Mouse (Mus musculus) heart, embryonic 12.5 days (tissue): ENCODE results near the gene Kcnk18. TPM values are rescaled to one million over a fixed set of nuclear protein-coding genes. Genes with fewer than 3 reads are reported as not detected.

Source experiments
- polyA plus RNA-seq: library from polyadenylated mRNA; unstranded; fragments of >200 nt; fragmentation: Nextera tagmentation; extraction: Ambion mirVana; gene quantifications from 2 replicates; pipeline ENCODE4 v1.2.1, GENCODE M21; 2016

Gene Kcnk18
- polyA plus RNA-seq, 1 experiment from 2014 or later: not detected

Other genes with a start within 250 kb of the Kcnk18 start
- gene Shtn1, start 143.1 kb upstream of the Kcnk18 start, polyA plus RNA-seq: 0.41 and 0.95 TPM in 2 replicates
- gene Vax1, start 49.2 kb upstream of the Kcnk18 start, polyA plus RNA-seq: not detected in 2 replicates
- 11.2 and 12.0 TPM in 2 replicates for gene Slc18a2, start 41.7 kb downstream of the Kcnk18 start, polyA plus RNA-seq
- gene Rps12-ps3, start 103.1 kb downstream of the Kcnk18 start, polyA plus RNA-seq: 6.0 TPM in 1 of 2 replicates, not detected in the other
- gene Pdzd8, start 126.6 kb downstream of the Kcnk18 start, polyA plus RNA-seq: 14.1 and 17.0 TPM in 2 replicates
- gene Emx2, start 239.2 kb downstream of the Kcnk18 start, polyA plus RNA-seq: not detected in 2 replicates